Mouse (Mus musculus) heart, adult 2 months (tissue): Measurements from ENCODE around the gene Prickle2.

Experiments
- CTCF ChIP-seq: fragments of 200-600 bp; IDR thresholded peaks from 2 replicates; pipeline ENCODE4 v1.8.1; 2022; ENCODE audit warnings: antibody characterized with exemption, mild to moderate bottlenecking, moderate library complexity
- EP300 ChIP-seq: fragments of 200-500 bp; IDR thresholded peaks from 2 replicates; pipeline ENCODE4 v1.6.1; 2011; ENCODE audit warnings: low read depth, low read length, control low read depth; ENCODE audit not compliant: insufficient read depth

- TF ChIP-seq CTCF (no peak), EP300 (no peak)
These were observed 280.5 kb downstream of the Prickle2 start for GRCm38 (mm10) chr6:92425476-92425875.
